Mouse (Mus musculus): ENCODE measurements around the gene Olfr523.
A peak's percentile ranks its signal among the peaks of the same experiment; 100 is the strongest.
"Not testable (repeated sequence)": the region's sequence is repeated elsewhere in the genome, so short reads cannot be mapped to it uniquely, and the experiment has no call there.

Olfr523 gene

DNA sequence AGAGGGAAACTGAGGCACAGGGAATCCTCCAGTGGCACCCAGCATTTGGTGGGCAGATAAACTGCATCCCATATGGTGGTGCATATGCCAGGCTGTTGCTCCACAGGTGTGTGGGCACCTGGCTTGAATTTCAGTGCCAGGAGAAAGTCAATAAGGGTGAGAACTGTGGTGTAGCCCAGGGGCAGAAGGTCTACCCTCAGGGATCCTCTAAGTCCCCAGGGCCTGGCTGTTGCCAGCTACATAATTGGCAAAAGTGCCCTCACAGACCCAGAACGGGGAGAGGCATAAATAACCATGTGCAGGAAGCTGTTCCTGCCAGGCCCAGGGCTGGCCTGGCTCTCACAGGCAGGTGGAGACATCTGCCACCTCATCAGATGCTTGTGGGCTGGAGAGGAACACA lies at the start of gene Olfr523:
Olfr523 (plus strand) TSS at position 282 of the 400 bp plus-strand sequence.
- DNase-seq (ENCODE audit: low read depth, low spot score): no peak

DNA sequence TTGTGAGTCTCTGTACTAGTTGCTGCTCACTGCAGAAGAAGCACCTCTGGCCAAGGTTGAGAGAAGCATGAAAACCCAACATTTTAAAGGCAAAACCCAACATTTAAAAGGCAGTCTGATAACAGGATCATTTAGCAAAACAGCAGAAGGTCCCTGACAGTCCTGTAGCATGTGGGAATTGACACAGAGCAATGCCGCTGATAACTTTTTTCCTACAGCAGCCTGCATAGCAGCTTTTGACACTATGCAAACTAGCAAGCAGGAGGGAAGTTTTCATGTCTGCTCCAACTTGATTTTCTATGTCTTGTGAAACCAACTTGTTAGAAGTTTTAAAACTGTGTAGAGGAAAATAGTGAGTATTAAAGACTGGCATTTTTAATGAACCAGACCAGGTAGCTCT lies 48.6 kb upstream of the Olfr523 start:
- DNase-seq (ENCODE audit: low read depth, low spot score): no peak

DNA sequence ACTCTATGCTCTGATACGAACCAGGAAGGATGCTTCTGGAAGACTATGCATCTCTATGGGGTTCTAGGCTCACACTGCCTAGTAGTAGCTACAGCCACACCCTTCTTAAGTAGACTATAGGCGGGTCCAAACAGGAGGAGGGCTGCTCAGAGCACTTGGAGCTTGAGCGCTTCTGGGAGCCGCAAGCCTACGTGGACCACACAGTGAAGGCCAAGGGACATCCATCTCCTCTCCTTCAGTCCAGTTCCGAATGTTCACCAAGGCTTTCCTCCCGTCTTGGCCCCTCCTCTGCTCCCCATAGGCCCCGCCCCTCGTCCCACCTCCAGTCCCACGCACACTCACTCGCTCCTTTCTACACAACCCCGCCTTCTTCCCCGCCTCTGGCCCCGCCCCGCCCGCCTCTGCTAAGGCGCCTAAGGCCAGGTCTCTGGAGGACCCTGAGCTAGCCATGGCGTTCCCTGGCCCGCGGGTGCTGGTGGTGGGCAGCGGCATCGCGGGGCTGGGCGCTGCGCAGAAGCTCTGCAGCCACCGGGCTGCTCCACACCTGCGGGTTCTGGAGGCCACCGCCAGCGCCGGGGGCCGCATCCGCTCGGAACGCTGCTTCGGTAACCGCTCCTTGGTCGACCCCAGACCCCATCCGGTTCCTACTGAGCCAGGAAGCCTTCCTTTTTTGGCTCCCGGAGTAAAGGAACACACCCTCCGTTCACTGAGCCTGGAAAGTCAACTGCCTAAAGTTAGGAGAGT lies 47.6 kb upstream of the Olfr523 start:
- DNase-seq (ENCODE audit: low read depth, low spot score): peak; percentile 93

DNA sequence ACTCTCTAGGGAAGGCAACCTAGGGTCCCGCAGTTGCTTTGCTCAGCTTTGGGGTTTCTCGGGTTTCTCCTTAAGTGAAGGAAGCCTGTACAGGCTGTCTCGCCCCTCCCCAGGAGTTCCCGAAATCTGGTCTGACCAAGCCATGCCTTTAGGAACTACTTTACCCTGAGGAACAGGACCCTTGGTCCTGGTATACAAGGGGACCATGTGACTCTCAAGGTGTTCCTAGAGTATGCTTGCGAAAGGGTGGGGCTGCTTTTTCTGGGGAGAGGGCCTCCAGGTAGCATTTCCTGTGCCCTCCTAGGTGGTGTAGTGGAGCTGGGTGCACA lies 47.0 kb upstream of the Olfr523 start:
- DNase-seq (ENCODE audit: low read depth, low spot score): no peak

DNA sequence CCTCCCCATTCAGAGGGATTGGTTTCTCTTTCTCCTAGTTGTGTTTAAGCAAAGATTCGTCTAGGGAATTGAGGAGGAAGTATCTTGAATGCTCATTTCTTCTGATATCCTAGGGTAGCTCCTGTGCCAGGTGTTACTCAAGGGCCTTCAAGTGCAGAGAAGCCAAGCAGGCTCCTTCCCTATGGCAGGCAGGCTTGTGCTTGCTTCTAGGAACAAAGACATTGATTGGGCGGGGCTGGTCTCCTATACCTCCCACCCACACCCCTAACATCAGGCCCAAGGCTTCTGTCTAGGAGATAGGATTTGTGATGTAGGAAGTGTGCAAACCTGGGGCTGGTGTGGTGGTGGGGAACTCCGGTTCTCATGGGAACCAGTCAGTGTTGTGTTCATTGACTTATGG lies 46.1 kb upstream of the Olfr523 start:
- no peak for DNase-seq (ENCODE audit: low read depth, low spot score)

DNA sequence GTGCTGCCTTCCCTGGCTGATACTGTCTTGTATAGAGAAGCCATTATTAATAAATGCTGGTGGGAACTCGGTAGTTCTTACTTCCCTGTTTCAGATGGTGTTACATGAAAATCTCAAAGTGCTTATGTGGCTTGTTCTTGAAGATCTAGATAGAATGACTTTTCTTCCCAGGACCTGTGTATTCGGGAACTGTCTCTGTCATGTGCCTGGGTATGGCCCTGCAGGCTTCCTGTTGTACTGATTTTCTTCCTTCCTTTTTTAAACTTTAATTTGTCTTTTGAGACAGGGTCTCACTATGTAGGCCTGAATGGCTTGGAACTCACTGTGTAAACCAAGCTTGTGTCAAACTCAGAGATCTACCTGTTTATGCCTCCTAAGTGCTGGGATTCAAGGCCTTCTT lies 45.1 kb upstream of the Olfr523 start:
- DNase-seq (ENCODE audit: low read depth, low spot score): no peak

DNA sequence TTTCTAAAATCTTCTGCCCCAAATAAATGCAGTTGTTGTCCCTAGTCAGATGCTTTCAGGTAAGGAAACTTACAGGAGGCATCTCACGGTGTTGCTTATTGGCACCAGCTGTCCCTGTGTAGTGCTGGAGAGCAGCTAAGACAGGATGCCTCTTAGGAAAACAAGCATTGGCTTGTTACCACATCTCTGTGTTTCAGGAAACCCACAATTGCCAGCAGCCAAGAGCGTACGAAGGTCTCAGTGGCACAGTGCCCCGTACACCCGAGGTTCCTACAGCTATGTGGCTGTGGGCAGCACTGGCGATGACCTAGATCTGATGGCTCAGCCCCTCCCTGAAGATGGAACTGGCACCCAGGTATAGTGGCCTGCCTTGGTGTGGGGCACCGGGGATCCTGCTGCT lies 40.8 kb upstream of the Olfr523 start:
- not testable (repeated sequence) for DNase-seq (ENCODE audit: low read depth, low spot score)

DNA sequence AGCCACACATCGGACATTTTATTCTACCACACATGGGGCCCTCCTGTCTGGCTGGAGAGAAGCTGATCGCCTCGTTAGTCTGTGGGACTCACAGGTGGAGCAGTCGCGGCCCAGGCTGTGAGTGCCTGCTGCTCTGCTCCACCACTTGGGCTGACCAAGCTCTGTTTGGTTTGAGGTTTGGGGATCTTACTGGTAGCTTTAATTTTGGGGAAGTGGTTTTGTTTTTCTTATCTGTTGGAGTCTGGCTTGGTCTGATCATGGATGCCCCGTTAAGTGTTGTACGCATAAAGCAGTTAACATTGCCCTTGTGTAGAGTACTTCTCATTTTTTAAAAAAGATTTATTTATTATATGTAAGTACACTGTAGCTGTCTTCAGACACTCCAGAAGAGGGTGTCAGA lies 39.0 kb upstream of the Olfr523 start:
- not testable (repeated sequence) for DNase-seq (ENCODE audit: low read depth, low spot score)

DNA sequence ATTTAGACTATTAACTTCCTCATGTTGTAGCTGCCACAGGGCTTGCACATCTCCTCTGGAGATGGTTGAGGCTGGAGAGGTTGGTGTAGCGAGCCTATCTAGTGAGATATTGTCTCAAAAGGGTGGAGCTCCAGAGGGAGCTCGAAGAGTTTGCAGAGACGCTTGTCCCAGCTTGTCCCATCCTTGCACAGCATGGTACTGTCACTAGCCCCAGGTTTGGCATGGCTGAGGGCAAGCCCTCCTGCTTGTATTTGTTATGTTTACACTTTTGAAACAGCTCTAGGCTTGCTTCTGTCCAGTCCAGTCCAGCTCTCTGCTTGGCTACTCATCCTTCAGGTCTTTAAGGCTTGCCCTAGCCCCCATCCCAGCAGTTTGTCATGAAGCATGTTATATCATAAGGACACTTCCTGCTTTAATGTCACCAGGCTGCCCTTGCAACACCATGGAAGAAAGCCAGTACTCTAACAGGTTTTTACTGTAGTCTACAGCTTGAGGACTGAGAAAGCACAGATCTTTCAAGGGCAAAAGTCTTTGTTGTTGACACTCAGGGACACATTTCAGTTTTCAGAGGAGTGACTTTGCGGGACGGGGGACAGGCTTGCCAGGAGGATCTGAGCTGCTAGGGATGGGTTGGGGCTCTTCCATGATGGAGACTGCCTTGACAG lies 37.8 kb upstream of the Olfr523 start:
- DNase-seq (ENCODE audit: low read depth, low spot score): no peak

DNA sequence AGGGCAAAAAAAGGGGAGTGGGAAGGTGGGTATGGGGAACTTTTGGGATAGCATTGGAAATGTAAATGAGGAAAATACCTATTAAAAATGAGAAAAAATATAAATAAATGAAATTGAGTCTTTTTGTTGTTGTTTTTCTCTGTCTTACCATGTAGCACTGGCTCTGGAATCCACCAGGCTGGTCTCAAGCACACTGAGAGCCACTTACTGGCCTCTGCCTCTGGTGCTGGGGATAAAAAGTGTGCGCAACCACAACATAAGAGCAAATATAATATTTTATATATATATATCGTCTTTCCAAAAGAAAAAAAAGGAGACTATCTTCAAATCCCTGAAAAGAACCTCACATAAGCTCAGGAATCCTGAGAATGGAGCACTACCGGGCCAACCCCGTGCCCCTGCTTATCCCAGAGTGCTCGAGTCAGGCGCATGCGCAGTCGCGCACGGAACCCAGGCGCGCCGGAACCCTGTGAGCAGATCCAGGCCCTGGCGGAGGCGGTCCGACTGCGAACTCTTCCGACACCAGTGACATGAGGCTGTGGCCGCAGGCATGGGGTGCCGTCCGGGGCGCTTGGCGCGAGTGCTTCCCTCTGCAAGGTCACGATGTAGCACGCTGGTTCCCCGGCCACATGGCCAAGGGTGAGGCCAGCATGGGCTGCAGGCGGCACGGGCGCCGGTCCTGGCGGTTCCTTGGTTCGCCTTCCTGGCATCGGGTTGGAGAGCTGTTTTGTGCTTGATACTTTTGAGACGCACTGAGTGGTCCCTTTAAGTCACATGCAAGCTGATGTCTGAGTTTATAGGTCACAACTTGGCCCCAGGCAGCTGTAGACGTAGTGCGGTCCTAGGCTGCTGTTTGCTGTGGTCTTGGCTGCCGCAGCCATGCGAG lies 35.6 kb upstream of the Olfr523 start, which contains the start of gene Mtg1:
Mtg1 (plus strand) TSS at position 430 of the 886 bp plus-strand sequence.
- DNase-seq (ENCODE audit: low read depth, low spot score): peak; percentile 97

DNA sequence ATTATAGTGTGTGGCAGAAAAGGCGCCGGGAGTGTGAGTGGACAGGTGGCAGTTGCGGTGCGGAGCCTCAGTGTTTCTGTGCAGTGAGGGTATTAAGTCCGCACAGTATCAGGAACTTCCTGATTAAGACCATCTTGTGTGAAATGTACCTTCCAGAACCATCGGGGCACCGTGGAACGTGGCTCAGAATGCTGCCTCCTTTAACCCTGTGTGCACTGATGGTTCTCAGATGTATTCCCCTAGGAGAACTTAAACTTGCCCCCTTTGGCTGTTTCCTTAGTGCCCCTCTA lies 35.1 kb upstream of the Olfr523 start:
- DNase-seq (ENCODE audit: low read depth, low spot score): no peak

DNA sequence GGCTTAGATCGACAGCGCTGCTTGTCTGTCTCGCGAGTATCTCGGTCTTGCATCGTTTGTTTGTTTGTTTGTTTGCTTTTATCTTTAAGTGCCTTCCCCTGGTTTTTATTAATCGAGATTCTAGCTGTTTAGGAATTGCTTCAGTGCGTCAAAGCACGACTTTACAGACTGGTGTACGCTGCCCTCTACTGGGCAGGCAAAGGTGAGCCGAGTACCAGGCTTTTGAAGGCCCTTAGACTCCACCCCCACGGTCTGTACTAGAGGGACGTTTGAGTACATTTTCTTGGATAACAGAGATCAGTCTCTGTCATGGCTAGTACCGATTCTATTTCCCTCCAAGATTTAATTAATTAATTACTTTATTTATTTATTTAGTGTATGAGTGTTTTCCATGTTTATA lies 31.7 kb upstream of the Olfr523 start:
- DNase-seq (ENCODE audit: low read depth, low spot score): peak; percentile 87

DNA sequence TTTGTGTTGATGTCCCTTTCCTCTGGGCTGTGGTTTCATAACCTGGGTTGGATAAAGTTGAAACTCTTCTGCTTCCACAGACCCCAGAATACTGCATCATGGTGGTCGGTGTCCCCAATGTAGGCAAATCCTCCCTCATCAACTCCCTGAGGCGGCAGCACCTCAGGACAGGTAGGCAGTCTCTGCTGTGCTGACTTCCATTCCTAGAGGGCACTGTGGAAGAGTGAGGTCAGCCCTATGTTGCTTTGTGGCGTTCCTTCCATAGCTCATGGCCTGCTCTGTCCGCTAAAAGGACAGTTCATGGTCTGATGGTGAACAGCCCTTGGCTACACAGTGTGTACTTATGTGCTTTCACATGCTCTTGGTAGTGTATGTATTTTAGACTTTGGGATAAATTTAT lies 28.5 kb upstream of the Olfr523 start:
- no peak for DNase-seq (ENCODE audit: low read depth, low spot score)

DNA sequence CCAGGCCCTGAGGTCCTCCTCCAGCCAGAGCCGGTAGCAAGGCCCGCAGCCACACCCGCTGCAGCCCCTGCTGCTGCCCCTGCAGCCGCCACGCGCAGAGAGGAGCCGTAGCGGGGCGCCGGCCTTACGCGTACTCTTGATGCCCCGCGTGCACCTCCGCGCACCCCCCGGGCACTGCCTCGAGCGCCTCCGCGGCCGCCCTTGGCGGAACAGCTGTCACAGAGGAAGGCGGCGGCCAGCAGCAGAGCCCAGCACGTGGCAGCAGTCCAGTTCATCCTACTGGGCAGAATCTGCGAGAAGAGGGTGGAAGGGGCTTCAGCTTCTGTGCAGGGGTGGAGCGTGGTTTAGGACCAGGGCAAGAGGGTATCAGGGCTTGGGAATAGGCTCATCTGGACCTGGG lies 19.6 kb upstream of the Olfr523 start:
- DNase-seq (ENCODE audit: low read depth, low spot score): no peak

DNA sequence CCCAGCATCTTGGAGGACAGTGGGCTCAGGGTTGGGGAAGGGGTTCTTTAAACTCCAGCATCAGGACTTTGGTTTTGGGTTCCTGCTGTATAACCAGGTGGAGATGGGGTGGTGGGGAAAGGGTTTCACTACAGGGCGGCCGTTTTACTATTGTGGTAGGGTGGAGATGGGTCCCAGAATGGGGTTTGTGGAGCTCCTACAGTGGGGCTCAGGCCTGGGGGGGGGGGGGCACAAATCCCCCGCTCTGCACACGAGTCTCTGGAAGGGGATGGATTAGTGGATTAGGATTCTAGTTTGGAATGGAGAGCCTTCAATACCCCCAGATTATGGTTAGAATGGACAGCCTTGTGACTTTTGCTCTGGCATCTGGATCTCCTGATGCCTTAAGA lies 19.2 kb upstream of the Olfr523 start:
- no peak for DNase-seq (ENCODE audit: low read depth, low spot score)

DNA sequence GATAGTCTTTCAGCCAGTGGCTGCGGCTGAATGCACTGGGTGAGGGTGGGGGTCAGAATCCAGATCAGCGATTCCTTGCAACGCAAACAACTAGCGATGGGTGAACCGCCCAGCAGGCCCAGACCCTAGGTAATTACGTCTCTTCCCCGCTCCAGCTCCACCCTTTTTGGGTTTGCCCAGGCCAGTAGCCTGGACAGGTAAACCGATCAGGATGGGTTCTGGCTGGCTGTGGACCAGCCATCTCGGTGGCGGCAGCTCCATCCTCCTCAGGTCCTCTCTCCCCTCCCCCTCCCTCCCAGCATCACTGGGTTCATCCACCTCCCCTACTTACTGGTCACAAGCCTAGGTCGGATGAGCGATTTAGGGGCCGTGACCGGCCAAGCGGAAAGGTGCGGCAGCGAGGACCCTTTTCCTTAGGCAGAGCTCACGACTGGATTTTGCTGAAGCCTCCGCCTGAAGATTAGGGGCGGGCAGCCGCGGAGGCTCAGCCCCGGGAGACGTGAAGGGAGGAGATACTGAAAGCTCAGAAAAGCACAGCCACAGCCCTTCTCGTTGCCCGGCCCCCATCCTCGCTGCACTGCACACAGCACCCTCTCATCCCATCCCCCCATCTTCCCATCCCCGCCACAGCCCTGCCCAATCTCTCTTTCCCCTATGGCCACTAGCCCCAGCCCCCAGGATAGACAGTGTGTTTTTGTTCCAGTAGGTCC lies 18.6 kb upstream of the Olfr523 start, which contains the start of gene Sprn:
Sprn (minus strand) TSS at position 660 of the 710 bp plus-strand sequence.
- no peak for DNase-seq (ENCODE audit: low read depth, low spot score)

DNA sequence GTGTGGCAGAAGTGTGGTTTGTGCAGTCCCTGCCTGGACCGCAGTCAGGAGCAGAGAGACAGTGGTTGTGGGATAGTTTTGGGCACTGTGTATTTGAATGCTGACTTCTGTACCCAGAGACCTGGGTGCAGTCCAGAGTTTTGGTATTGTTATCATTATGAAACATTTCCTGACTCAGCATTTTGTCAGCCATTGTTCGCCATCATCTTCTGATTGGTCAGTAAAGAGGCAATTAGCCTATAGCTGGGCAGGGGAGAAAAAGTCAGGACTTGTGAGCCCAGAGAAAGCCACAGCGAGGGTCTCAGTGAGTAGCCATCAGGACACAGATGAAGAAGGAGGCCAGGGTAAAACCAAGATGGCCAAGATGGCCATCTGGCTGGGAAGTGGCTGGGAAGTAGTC lies 12.7 kb upstream of the Olfr523 start:
- DNase-seq (ENCODE audit: low read depth, low spot score): no peak

DNA sequence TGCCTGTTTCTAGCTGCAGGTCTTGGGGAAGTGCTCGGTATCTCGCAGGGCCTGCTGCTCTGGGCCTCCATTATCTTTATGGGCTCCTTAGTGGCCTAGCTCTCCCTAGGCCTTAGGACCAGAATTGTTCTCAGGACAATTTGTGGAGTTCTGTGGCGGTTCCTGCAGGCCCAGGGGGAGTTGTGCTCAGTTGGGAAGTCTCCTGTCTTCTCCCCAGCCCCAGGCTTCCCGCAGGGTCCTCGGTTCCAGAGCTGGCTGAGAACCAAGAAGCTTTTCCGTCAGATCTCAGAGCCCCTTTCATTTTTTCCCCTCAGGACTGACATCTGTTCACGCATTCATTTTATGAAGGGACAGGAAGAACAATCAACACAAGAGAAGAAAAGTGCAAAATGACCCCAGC lies 8.4 kb upstream of the Olfr523 start, which contains the start of gene Olfr522:
Olfr522 (minus strand) TSS at position 101 of the 400 bp plus-strand sequence.
- DNase-seq (ENCODE audit: low read depth, low spot score): no peak

DNA sequence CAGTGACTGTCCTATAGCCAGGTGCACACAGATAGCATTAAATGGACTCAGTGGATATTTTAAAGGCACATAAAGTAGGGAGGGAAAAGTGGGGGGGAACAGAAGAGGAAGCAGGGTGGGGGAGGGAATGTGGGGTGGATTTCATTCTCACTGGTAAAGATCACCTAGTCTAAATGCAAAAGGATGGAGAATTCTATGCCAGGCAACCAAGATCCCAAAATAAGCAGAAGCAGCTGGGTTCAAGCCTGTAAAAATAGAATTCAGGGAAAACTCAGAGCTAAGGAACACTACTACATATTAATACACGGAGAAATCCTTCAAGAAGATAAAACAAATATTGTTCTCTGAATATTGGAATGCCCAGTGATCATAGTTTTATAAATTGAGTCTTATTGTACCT lies 5.1 kb upstream of the Olfr523 start:
- no peak for DNase-seq (ENCODE audit: low read depth, low spot score)

DNA sequence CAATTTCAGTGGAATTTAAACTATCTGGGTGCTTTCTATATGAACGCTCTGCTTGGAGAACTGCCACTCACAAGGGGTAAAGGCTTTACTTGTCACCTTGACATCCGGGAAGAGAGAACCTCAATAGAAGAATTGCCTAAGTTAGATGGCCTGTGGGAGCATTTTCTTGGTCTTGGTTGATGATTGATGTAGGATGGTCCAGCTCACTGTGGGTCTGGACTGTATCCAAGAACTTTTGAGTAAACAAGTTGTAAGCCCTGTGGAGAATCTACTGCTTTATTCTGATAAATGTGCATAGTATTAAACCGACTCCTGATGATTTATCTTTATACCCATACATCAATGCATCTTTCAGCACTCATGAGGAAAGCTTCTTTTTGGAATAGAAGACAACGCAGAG lies 3.6 kb upstream of the Olfr523 start:
- no peak for DNase-seq (ENCODE audit: low read depth, low spot score)

DNA sequence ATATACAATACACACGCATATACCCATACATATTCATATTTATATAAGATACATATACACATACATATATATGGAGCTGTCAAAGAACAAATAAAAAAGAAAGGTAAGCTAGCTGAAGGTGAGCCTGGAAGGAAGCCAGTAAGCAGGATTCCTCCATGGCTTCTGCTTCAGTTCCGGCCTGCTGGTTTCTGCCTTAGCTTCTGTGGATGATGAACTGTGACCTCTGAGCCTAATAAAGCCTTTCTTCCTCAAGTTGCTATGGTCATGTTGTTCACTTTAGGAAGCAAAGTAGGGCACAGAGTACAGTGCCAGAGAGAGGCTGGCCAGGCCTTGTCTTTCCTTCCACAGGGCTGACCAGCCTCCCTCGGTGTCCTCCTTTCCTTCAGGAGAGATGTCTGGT lies 2.2 kb upstream of the Olfr523 start:
- no peak for DNase-seq (ENCODE audit: low read depth, low spot score)

DNA sequence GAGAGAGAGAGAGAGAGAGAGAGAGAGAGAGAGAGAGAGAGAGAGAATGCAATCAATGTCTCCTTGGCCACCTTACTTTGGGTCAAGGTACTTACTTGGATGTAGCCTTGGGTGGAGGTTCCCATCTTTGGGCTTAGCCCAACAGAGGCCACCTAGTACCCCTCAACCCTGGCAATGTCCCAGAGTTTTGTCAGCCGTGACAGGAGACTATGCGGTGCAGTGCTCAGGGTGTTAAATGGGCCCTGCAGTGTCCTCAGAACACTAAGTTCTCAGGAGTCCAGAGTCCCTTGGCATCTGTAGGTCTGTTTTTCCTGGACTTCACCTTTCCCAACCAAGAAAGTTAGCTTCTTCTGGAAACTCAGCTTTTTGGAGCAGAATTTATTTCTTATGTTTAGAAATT lies 6.2 kb downstream of the Olfr523 start:
- no peak for DNase-seq (ENCODE audit: low read depth, low spot score)

Measured in CD4-positive, CD25-positive, alpha-beta regulatory T cell, adult 2 months (primary cell).